Mouse (Mus musculus) embryonic facial prominence, embryonic 13.5 days (tissue): ENCODE data around the gene Agbl1. TPM values are rescaled to one million over a fixed set of nuclear protein-coding genes. Genes with fewer than 3 reads are reported as not detected.

Experiments used
- ATAC-seq: fragments of 200-750 bp; cut with Nextera tagmentation; 2 replicates; pipeline ENCODE4 v1.8.0; 2017; ENCODE audit warnings: low read depth; ENCODE audit not compliant: insufficient number of reproducible peaks, insufficient read depth, low FRiP score, low TSS enrichment
- H3K27ac ChIP-seq: fragments of 300-500 bp; sonication (generic); 2 replicates; pipeline ENCODE4 v1.5.1; 2015; ENCODE audit warnings: moderate library complexity, mild to moderate bottlenecking, inconsistent platforms
- H3K27me3 ChIP-seq: fragments of 300-500 bp; sonication (generic); 2 replicates; pipeline ENCODE4 v1.6.1; 2015; ENCODE audit warnings: mild to moderate bottlenecking, inconsistent platforms
- H3K36me3 ChIP-seq: fragments of 300-500 bp; sonication (generic); 2 replicates; pipeline ENCODE4 v1.6.1; 2015; ENCODE audit warnings: mild to moderate bottlenecking, inconsistent platforms
- H3K4me1 ChIP-seq: fragments of 300-500 bp; sonication (generic); 2 replicates; pipeline ENCODE4 v1.6.1; 2015; ENCODE audit warnings: inconsistent platforms
- H3K4me2 ChIP-seq: fragments of 300-500 bp; sonication (generic); 2 replicates; pipeline ENCODE4 v1.6.1; 2015; ENCODE audit warnings: moderate library complexity, mild to moderate bottlenecking, inconsistent platforms
- H3K4me3 ChIP-seq: fragments of 300-500 bp; sonication (generic); 2 replicates; pipeline ENCODE4 v1.5.1; 2015; ENCODE audit warnings: mild to moderate bottlenecking, inconsistent platforms
- H3K9ac ChIP-seq: fragments of 300-500 bp; sonication (generic); 2 replicates; pipeline ENCODE4 v1.6.1; 2015; ENCODE audit warnings: mild to moderate bottlenecking, inconsistent platforms
- H3K9me3 ChIP-seq: fragments of 300-500 bp; sonication (generic); 2 replicates; pipeline ENCODE4 v1.6.1; 2016; ENCODE audit warnings: inconsistent platforms
- WGBS: fragments of 180-500 bp; shearing (Covaris S2); methylation state at CpG from one replicate; pipeline ENCODE4 v1.1.7; 2015; ENCODE audit warnings: mixed read lengths; 5-methylcytosine and 5-hydroxymethylcytosine counted together
- polyA plus RNA-seq: library from polyadenylated mRNA; unstranded; fragments of >200 nt; fragmentation: Nextera tagmentation; extraction: Ambion mirVana; gene quantifications from 2 replicates; pipeline ENCODE4 v1.2.1, GENCODE M21; 2015

Gene Agbl1
- polyA plus RNA-seq, 1 experiment from 2014 or later, result not detected

DNA sequence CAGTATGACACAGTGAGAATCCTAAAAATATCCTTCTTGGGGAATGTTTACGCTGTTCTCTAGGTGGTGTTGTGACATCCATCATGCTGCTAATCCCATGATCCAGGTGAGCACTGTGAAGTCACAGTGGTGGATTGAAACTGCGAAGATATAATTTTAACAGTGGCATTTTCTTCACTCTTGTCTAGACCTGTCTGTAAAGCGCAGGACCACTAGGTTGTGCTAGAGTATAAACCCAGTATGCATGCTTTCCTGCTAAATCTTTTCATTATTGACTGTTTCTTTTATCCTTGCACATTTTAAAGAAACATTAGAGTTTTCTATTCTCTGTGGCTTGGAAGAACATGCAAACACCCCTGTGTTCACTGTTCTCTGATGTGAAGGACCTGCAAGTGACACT, 57.8 kb downstream of the Agbl1 start:
- no peak overlapping the region for H3K4me2 ChIP-seq
- H3K27ac ChIP-seq, result no peak overlapping the region
- no peaks in the 10 kb centered on the region for H3K9me3 ChIP-seq
- H3K4me1 ChIP-seq, result no peaks in the 10 kb centered on the region
- H3K9ac ChIP-seq, result no peak overlapping the region
- H3K27me3 ChIP-seq, result no peaks in the 10 kb centered on the region
- 68% methylated on average over 3 of the region's 3 CpGs for WGBS
- H3K36me3 ChIP-seq, result no peaks in the 10 kb centered on the region
- H3K4me3 ChIP-seq, result no peak overlapping the region
- no peak for ATAC-seq

DNA sequence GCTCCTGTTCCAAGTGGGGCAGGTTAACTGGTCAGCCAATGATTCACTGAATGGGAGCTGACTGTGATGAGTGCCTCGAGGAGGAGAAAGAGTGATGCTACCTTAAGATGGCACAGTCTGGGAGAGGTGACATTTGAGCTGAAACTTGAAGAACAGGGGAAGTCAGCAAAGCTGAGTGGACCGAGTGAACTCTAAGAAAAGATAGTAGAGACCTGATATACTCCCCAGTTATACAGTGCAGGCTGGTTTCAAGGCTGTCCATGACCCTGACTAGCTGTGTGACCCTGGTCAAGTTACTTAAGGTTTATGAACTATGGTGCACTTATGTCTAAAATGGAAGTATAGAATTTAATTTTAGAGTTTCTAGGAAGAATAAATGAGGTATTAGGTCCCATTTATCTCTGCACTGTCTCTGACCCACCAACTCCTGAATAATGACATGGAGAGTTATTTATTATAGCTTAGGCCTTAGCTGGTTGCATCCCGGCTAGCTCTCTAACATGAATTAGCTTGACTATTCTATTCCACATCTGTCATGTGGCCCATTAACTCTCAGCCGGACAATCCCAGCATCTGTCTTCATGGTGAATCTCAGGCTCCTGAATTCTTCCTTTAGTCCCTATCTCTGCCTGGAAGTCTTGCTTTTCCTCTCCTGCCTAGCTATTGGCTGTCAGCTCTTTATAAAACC, 92.3 kb downstream of the Agbl1 start:
- no peaks in the 10 kb centered on the region for H3K36me3 ChIP-seq
- no peak overlapping the region for H3K4me2 ChIP-seq
- H3K4me1 ChIP-seq, result no peaks in the 10 kb centered on the region
- no peaks in the 10 kb centered on the region for H3K9me3 ChIP-seq
- WGBS, result 81% methylated on average over 4 of the region's 4 CpGs
- H3K27me3 ChIP-seq, result no peaks in the 10 kb centered on the region
- no peak overlapping the region for H3K9ac ChIP-seq
- H3K27ac ChIP-seq, result no peak overlapping the region
- no peak for ATAC-seq
- no peak overlapping the region for H3K4me3 ChIP-seq

DNA sequence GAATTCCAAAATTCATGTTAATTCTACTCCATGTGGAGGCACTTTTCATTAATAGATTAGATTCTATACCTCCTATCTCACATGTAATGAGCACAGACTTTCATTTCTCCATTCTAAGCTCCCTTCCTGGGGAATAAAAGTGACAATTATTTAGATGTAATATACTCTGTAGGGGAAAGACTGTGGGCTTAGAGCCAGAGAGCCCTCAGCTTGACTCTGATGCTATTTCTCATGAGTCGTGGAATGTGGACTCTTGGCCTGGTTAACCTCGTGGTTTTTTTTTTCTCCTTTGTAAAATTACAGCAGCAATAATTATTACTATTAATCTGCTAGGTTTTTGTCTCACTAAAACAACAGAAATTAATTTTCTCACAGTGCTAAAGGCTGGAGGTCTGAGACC, 96.4 kb downstream of the Agbl1 start:
- H3K27ac ChIP-seq, result no peak overlapping the region

DNA sequence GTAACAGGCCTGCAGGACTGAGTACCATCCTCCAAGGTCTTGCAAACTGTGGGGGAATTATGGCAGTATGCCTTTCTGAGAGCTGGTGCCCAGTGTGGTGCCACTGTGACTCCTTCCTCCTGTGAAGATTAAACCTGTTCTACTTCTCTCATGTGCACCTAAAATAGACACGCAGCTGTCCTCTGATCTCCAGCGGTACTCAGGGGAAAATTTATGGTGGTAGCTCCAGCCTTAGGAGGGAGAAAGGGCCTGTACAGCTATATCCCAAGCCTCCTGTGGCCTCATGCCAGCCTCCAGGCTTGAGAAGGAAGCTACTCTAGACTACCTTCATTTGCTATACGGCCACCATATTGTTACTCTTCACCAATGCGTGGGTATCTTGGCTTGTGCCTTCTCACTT, 109.6 kb downstream of the Agbl1 start:
- no peak for ATAC-seq
- WGBS, result 99% methylated on average over 4 of the region's 4 CpGs
- no peak overlapping the region for H3K27ac ChIP-seq
- H3K9ac ChIP-seq, result no peak overlapping the region
- H3K4me3 ChIP-seq, result no peak overlapping the region
- H3K27me3 ChIP-seq, result no peaks in the 10 kb centered on the region
- no peak overlapping the region for H3K4me2 ChIP-seq
- no peaks in the 10 kb centered on the region for H3K4me1 ChIP-seq
- no peaks in the 10 kb centered on the region for H3K36me3 ChIP-seq
- no peaks in the 10 kb centered on the region for H3K9me3 ChIP-seq

More for the DNA sequence above, 96.4 kb downstream of the Agbl1 start:
- no peaks in the 10 kb centered on the region for H3K36me3 ChIP-seq
- no peaks in the 10 kb centered on the region for H3K27me3 ChIP-seq
- ATAC-seq, result no peak
- WGBS, result 67% methylated on average over 2 of the region's 2 CpGs
- H3K9me3 ChIP-seq, result no peaks in the 10 kb centered on the region
- H3K4me2 ChIP-seq, result no peak overlapping the region
- no peaks in the 10 kb centered on the region for H3K4me1 ChIP-seq
- H3K4me3 ChIP-seq, result no peak overlapping the region
- H3K9ac ChIP-seq, result no peak overlapping the region

DNA sequence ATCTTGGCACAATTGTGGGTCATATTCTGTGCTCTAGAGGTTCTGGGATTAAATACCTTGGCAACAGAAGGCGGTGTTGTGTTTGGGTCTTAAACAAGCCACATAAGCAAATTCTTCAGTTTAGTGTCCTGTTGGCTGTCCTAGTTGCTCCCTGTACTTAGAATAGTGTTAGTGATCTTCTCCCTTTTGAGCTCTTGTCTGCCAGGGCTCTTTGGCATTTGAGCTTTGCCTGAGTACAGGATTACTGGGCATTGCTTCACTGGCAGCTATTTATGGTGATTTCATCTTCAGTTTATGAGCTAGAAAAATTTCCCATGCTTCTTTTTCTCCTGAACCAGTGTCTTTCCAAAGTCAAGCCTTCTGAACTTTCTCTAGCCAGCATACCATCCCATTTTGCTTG, 111.9 kb downstream of the Agbl1 start:
- Histone ChIP-seq H3K9ac (no peak overlapping the region), H3K36me3 (no peaks in the 10 kb centered on the region), H3K27me3 (no peaks in the 10 kb centered on the region), H3K9me3 (no peaks in the 10 kb centered on the region), H3K4me2 (no peak overlapping the region), H3K4me3 (no peak overlapping the region), H3K27ac (no peak overlapping the region), H3K4me1 (no peaks in the 10 kb centered on the region)
- 97% methylated on average over 1 of the region's 1 CpGs for WGBS
- ATAC-seq, result no peak

DNA sequence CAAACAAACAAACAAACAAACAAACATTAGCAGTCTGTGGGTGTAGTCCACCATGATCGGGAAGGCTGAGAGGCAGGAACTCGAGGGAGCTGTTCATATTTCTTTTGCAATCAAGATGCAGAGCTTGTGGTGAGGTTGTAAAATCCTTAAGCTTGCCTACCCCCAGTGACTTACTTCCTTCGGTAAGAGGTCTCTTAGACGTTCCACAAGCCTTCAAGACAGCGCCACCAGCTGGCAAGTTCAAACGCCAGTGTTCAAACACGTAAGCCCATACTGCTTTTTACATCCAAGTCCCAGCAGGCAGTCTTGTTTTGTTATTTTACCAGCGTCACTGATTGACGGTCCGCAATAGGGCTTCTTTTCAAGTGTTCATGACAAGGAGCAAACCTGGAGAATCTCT, 123.8 kb downstream of the Agbl1 start:
- no peak overlapping the region for H3K4me3 ChIP-seq
- H3K9me3 ChIP-seq, result no peaks in the 10 kb centered on the region
- no peak overlapping the region for H3K4me2 ChIP-seq
- WGBS, result 55% methylated on average over 10 of the region's 10 CpGs
- H3K4me1 ChIP-seq, result no peaks in the 10 kb centered on the region
- no peak overlapping the region for H3K9ac ChIP-seq
- H3K27ac ChIP-seq, result no peak overlapping the region
- no peak for ATAC-seq
- H3K36me3 ChIP-seq, result no peaks in the 10 kb centered on the region
- H3K27me3 ChIP-seq, result no peaks in the 10 kb centered on the region

DNA sequence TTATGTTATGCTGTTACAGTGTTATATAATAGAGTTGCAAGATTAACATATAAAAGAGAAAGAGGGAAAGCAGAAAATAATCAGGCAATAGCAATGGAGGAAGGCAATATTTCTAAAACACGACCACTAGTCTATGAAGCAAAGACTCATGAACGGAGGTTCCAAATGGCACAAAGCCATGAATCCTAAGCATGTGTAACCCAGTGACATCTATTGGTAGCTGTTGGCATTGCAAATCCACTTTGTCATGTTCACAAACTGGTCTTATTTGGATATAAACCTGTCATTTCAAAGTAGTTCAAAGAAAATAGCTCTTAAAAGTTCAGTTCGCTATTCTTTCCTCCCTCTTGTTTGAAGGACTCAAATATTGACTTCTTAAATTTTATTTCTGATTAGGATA, 124.8 kb downstream of the Agbl1 start:
- no peaks in the 10 kb centered on the region for H3K9me3 ChIP-seq
- H3K4me3 ChIP-seq, result no peak overlapping the region
- WGBS, result 32% methylated on average over 3 of the region's 3 CpGs
- H3K36me3 ChIP-seq, result no peaks in the 10 kb centered on the region
- H3K27me3 ChIP-seq, result no peaks in the 10 kb centered on the region
- no peaks in the 10 kb centered on the region for H3K4me1 ChIP-seq
- H3K4me2 ChIP-seq, result no peak overlapping the region
- no peak overlapping the region for H3K27ac ChIP-seq
- H3K9ac ChIP-seq, result no peak overlapping the region
- no peak for ATAC-seq

DNA sequence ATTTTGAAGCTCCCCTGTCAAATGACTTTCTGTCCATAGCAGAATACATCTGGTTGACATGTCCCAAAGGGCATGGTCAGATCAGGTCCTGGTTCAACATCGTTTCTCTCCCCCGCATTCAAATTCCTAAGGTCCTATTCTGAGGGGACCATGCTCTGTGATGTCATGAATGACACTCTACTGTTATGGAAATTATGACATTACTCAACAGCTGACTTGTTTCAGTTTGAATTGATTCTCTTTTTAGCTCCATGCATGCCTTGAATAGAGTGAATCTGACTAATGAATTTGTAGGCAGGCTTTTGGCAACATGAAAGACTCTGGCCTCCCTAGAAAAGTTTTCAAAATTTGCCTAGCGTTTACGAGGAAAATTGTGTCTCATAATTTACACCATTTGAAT, 141.6 kb downstream of the Agbl1 start:
- no peak for ATAC-seq
- 88% methylated on average over 4 of the region's 4 CpGs for WGBS
- no peaks in the 10 kb centered on the region for H3K9me3 ChIP-seq

DNA sequence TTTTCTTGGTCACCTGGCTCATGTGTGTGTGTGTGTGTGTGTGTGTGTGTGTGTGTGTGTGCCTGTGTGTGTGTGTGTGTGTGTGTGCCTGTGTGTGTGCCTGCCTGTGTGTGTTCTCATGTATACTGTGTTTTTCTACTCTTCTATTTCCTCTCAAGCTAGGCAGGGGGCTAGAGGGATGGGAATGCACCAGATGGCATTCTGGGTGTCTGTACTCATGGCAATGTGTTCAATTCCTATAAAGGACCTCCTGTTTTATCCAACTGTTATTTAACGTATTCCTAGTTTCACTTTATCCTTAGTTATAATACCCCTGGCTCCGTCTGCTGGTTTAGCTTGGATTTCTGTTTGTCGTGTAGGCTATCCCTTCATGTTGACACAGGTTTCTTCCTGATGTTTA, 149.8 kb downstream of the Agbl1 start:
- 92% methylated on average over 3 of the region's 3 CpGs for WGBS
- H3K4me3 ChIP-seq, result no peak overlapping the region
- H3K4me2 ChIP-seq, result no peak overlapping the region
- no peaks in the 10 kb centered on the region for H3K27me3 ChIP-seq
- no peaks in the 10 kb centered on the region for H3K9me3 ChIP-seq
- no peak overlapping the region for H3K9ac ChIP-seq
- H3K36me3 ChIP-seq, result no peaks in the 10 kb centered on the region
- no peak for ATAC-seq
- no peak overlapping the region for H3K27ac ChIP-seq
- H3K4me1 ChIP-seq, result no peaks in the 10 kb centered on the region

More for the DNA sequence above, 141.6 kb downstream of the Agbl1 start:
- H3K4me2 ChIP-seq, result no peak overlapping the region
- no peak overlapping the region for H3K27ac ChIP-seq
- H3K36me3 ChIP-seq, result no peaks in the 10 kb centered on the region
- H3K4me1 ChIP-seq, result no peaks in the 10 kb centered on the region
- H3K4me3 ChIP-seq, result no peak overlapping the region
- no peak overlapping the region for H3K9ac ChIP-seq
- no peaks in the 10 kb centered on the region for H3K27me3 ChIP-seq

DNA sequence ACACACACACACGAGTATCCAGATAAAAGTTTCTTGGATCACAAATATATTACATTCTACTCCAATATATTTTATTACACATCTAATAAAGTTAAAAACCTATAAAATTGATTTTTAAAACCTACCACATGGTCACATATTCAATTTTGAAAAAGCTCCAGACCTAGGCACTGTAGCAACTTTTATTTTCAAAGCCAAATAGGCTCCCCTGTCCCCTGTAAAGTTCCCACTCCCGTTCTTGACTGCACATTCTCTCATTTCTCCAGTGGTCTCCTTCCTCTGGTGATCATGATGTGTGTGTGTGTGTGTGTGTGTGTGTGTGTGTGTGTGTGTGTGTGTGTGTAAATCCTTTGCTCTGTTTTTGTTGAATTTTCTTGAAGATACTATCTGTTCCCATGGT, 152.3 kb downstream of the Agbl1 start:
- no peaks in the 10 kb centered on the region for H3K9me3 ChIP-seq
- no peak overlapping the region for H3K27ac ChIP-seq
- no peak overlapping the region for H3K4me2 ChIP-seq
- H3K36me3 ChIP-seq, result no peaks in the 10 kb centered on the region
- 74% methylated on average over 2 of the region's 2 CpGs for WGBS
- H3K4me1 ChIP-seq, result no peaks in the 10 kb centered on the region
- H3K27me3 ChIP-seq, result no peaks in the 10 kb centered on the region
- no peak overlapping the region for H3K9ac ChIP-seq
- ATAC-seq, result no peak
- no peak overlapping the region for H3K4me3 ChIP-seq

DNA sequence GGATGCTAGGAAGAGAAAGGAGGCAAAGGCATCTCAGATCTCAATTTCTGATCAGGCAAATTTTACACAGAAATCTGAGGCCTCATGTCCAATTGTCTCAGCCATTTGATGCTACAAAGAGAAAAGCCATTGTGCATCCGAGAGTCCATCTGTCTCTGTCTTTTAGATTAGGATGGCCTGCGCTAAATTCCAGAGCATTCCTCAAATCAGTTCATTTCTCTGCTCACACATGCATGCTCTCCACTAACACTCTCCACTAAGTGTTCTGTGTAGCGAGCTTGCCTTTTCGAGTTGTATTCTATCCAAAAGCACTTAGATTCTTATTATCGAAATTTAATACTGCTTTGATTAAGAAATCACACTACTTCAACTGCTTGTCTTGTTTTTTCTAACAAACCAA, 159.6 kb downstream of the Agbl1 start:
- H3K9ac ChIP-seq, result no peak overlapping the region
- H3K27ac ChIP-seq, result no peak overlapping the region
- ATAC-seq, result no peak
- no peaks in the 10 kb centered on the region for H3K36me3 ChIP-seq
- no peaks in the 10 kb centered on the region for H3K9me3 ChIP-seq
- no peak overlapping the region for H3K4me3 ChIP-seq
- peaks cover 11% of the 10 kb centered on the region for H3K4me1 ChIP-seq
- H3K4me2 ChIP-seq, result no peak overlapping the region
- no peaks in the 10 kb centered on the region for H3K27me3 ChIP-seq
- WGBS, result 81% methylated on average over 5 of the region's 5 CpGs

DNA sequence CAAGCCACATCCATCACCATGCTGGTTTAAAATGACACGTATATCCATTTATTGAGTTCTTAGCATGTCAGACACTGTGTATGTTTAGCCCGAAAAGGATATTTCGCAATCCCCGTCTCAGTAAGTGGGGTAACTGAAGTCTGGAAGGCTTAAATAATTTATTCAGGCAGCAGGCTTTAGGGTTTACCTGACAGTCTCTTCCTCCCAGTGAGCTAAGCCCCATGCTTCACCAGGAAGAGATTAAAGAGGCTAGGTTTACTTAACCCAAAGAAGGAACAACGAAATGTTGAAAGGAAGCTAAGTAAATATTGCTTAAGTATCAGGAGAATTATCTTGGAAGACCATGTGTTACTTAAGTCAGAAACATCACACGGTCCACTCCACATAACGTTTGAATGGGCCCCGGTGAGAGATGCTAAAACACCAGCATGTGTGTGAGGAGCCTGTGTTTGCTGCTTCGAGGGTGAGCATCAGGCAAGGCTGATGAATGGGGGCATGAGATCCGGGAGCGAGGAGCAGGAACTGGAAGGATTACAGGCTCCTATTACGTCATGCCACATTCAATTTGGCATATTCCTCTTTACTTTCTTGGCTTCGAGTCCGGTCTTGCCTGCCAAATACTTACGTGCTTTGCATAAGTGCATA, 162.7 kb downstream of the Agbl1 start:
- WGBS, result 18% methylated on average over 15 of the region's 15 CpGs
- peak; percentile 70 for ATAC-seq
- H3K4me1 ChIP-seq, result peaks cover 11% of the 10 kb centered on the region
- peak overlapping the region; percentile 61 for H3K4me2 ChIP-seq
- H3K36me3 ChIP-seq, result no peaks in the 10 kb centered on the region
- H3K27ac ChIP-seq, result no peak overlapping the region
- H3K4me3 ChIP-seq, result peak overlapping the region; percentile 33
- no peaks in the 10 kb centered on the region for H3K9me3 ChIP-seq
- no peaks in the 10 kb centered on the region; the same call in 1 of the 2 replicates for H3K27me3 ChIP-seq
- H3K9ac ChIP-seq, result no peak overlapping the region
